Mouse (Mus musculus) stomach, postnatal 0 days (tissue): Measurements from ENCODE around the gene Gpr27. TPM values are rescaled to one million over a fixed set of nuclear protein-coding genes. Genes with fewer than 3 reads are reported as not detected.

Experiments used
- ATAC-seq: fragments of 200-750 bp; cut with Nextera tagmentation; 2 replicates; pipeline ENCODE4 v1.8.0; 2017; ENCODE audit not compliant: low FRiP score, low TSS enrichment
- DNase-seq: peaks from one replicate; pipeline ENCODE4 v3.0.0-alpha.2; 2016; ENCODE audit warnings: low spot score
- H3K27ac ChIP-seq: fragments of 300-500 bp; sonication (generic); replicated peaks from 2 replicates; pipeline ENCODE4 v1.5.1; 2014; ENCODE audit warnings: mild to moderate bottlenecking, control low read depth
- H3K27me3 ChIP-seq: fragments of 300-500 bp; sonication (generic); 2 replicates; pipeline ENCODE4 v1.6.1; 2014; ENCODE audit warnings: low read length; ENCODE audit not compliant: control insufficient read depth, insufficient read depth
- H3K36me3 ChIP-seq: fragments of 300-500 bp; sonication (generic); 2 replicates; pipeline ENCODE4 v1.6.1; 2014; ENCODE audit warnings: low read length, mixed read lengths; ENCODE audit not compliant: control insufficient read depth, insufficient read depth
- H3K4me1 ChIP-seq: fragments of 300-500 bp; sonication (generic); replicated peaks from 2 replicates; pipeline ENCODE4 v1.6.1; 2014; ENCODE audit warnings: antibody characterized with exemption; ENCODE audit not compliant: control insufficient read depth, insufficient read depth
- H3K4me2 ChIP-seq: fragments of 300-500 bp; sonication (generic); replicated peaks from 2 replicates; pipeline ENCODE4 v1.6.1; 2014; ENCODE audit warnings: low read depth, mild to moderate bottlenecking, control low read depth, moderate library complexity
- H3K4me3 ChIP-seq: fragments of 300-500 bp; sonication (generic); 2 replicates; pipeline ENCODE4 v1.5.1; 2014; ENCODE audit warnings: low read depth, low read length, control low read depth
- H3K9ac ChIP-seq: fragments of 300-500 bp; sonication (generic); 2 replicates; pipeline ENCODE4 v1.6.1; 2014; ENCODE audit warnings: mild to moderate bottlenecking, low read length, control low read depth, mixed read lengths
- H3K9me3 ChIP-seq: fragments of 300-500 bp; sonication (generic); 2 replicates; pipeline ENCODE4 v1.6.1; 2016; ENCODE audit warnings: low read length; ENCODE audit not compliant: control insufficient read depth
- CTCF ChIP-seq: IDR thresholded peaks from 2 replicates; pipeline ENCODE4 v1.5.1; 2016; ENCODE audit warnings: antibody characterized with exemption, low read depth, mild to moderate bottlenecking, moderate library complexity
- EP300 ChIP-seq: optimal IDR thresholded peaks from 2 replicates; pipeline ENCODE3; 2016; ENCODE audit warnings: antibody characterized with exemption
- WGBS: fragments of 180-500 bp; shearing (Covaris S2); extraction: QIAGEN DNeasy Blood & Tissue Kit; methylation state at CpG from one replicate; pipeline ENCODE4 v1.1.7; 2014; 5-methylcytosine and 5-hydroxymethylcytosine counted together
- polyA plus RNA-seq: library from polyadenylated mRNA; unstranded; fragments of >200 nt; fragmentation: Nextera tagmentation; extraction: Ambion mirVana; gene quantifications from 2 replicates; pipeline ENCODE4 v1.2.1, GENCODE M21; 2015

The Gpr27 gene
- polyA plus RNA-seq, 1 experiment from 2014 or later, result 2.5 TPM

GRCm38 (mm10) chr6:99742866-99743265 is 50.4 kb downstream of the Gpr27 start:
- Histone ChIP-seq H3K9ac (no peak overlapping the region), H3K4me1 (no peaks in the 10 kb centered on the region), H3K36me3 (no peaks in the 10 kb centered on the region), H3K27ac (no peak overlapping the region), H3K27me3 (no peaks in the 10 kb centered on the region), H3K4me3 (no peak overlapping the region), H3K4me2 (no peak overlapping the region), H3K9me3 (no peaks in the 10 kb centered on the region)
- no peak for TF ChIP-seq EP300
- TF ChIP-seq CTCF, result no peak
- ATAC-seq (no peak), DNase-seq (no peak)
- WGBS, result 79% methylated on average over 3 of the region's 3 CpGs

Other genes starting within 250 kb of the Gpr27 start
- gene Foxp1, start 170.0 kb upstream of the Gpr27 start, polyA plus RNA-seq, result 68.9 and 74.5 TPM in 2 replicates
- 7.8 and 8.3 TPM in 2 replicates for gene Eif4e3, start 25.9 kb upstream of the Gpr27 start, polyA plus RNA-seq
- gene Gm20696, start 25.9 kb upstream of the Gpr27 start, polyA plus RNA-seq, result 1.4 and 1.8 TPM in 2 replicates
- gene Prok2, start 33.7 kb downstream of the Gpr27 start, polyA plus RNA-seq, result 0.15 TPM in 1 of 2 replicates, not detected in the other